Mouse (Mus musculus) left cerebral cortex, postnatal 36 days (tissue): ENCODE data around the gene Syne2. TPM values are rescaled to one million over a fixed set of nuclear protein-coding genes. Genes with fewer than 3 reads are reported as not detected.

ENCODE experiments used
- DNase-seq, 2 experiments: peaks; one replicate each; pipeline ENCODE4 v3.0.0; 2021 to 2022; ENCODE audit warnings: low spot score in 2 of 2, mixed read lengths in 1 of 2
- intact Hi-C: fragments of 180-260 bp; cut with DNase I; formaldehyde crosslinking; loops from one replicate; pipeline ENCODE4 v1.15.1; 2025
- total RNA-seq, 2 experiments: library from RNA; stranded (reverse); gene quantifications; 2 replicates each; pipeline ENCODE4 v1.2.3; 2021

The Syne2 gene
- total RNA-seq, 2 experiments from 2014 or later = 21.3 to 23.5 TPM

DNA sequence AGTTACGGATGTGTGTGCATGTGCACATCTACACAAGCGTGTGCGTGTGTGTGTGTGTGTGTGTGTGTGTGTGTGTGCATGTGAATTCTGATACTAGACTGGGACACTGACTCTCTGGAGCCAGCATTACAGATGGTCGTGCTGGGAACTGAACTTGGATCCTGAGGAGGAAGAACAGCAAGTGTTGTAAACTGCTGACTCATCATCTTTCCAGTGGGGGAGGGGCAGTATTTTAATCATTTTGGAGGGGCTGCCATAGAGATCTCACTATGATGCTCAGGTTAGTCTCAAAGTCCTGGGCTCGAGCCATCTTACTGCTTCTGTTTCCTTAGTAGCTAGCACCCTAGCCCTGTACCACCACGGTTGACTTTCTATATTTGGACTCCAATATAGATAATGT, 5.5 kb downstream of the Syne2 start:
- DNase-seq = no peak
- intact Hi-C loops = no loop called here

DNA sequence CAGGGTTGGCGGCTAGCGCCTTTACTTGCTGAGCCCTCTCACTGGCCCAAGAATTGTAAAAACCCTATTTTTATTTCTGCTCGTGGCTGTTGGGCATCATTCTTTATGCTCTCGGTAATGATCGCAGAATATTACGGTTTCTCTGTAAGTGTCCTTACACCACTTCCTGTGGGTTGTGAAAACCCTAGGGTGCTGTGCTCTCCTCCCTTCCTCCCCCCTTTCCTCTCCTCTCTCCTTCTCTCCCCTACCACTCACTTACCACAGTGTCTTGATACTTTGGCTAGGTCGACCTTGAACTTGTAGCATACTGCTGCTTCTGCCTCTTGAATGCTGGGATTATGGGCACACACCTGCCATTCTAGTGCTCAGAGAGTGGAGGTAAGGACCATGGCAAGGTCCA, 7.5 kb downstream of the Syne2 start:
- intact Hi-C loops = no loop called here
- no peak for DNase-seq

GRCm38 (mm10) chr12:75826699-75827353, 8.9 kb downstream of the Syne2 start:
- no peak for DNase-seq
- intact Hi-C loops = no loop called here

DNA sequence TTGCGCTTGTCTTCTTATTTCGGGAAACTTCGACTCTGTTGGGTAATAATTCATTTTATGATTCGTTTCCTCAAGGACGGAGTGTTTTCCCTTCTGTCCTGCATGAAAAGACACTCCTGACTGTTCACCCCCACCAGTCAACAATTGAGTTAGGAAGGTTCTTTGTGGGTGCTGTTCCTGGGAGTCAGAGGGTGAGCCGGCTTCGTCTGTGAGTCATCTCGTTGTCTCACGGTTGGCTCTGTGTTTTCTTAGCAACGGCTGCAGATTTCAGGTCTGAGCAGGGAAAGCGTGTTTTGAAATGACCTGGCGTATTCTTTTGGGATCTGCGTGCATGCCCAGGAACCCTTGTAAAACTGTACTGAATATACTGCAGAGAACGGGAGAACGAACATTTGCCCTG, 9.8 kb downstream of the Syne2 start:
- no peak for DNase-seq
- intact Hi-C loops = no loop called here

GRCm38 (mm10) chr12:75829616-75830015, 11.7 kb downstream of the Syne2 start:
- intact Hi-C loops = no loop called here
- DNase-seq = no peak

DNA sequence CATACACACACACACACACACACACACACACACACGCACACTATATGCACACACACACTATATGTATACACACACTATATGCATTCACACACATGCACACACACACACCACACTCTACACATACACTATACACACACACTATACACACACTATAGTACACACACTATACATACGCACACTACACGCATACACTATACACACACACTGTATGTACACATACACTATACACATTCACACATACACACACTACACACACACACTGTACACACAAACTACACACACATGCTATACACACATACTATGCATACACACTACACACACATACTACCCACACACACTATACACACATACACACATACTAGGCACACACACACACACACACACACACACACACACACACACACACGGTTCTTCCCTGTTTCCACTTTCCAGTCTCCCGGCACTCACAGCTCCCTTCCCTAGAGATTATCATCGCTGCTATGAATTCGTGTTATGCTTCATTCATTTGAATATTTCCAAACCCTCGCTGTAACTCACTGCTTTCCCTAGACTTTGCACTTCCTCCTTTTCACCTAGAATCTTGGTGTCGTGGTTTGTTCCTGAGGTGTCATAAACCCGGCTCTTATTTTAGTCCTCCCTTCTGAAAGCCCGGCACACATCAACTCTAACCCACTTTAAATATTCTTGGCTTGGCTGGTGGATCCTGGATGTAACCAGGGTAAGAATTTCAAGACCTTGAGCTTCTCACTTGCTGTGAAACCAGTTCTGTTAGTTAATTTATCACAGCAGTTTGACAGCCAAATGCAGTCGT, 15.4 kb downstream of the Syne2 start:
- intact Hi-C loops = no loop called here
- DNase-seq = no peak

GRCm38 (mm10) chr12:75833960-75834729, 16.2 kb downstream of the Syne2 start:
- intact Hi-C loops = no loop called here
- no peak for DNase-seq

DNA sequence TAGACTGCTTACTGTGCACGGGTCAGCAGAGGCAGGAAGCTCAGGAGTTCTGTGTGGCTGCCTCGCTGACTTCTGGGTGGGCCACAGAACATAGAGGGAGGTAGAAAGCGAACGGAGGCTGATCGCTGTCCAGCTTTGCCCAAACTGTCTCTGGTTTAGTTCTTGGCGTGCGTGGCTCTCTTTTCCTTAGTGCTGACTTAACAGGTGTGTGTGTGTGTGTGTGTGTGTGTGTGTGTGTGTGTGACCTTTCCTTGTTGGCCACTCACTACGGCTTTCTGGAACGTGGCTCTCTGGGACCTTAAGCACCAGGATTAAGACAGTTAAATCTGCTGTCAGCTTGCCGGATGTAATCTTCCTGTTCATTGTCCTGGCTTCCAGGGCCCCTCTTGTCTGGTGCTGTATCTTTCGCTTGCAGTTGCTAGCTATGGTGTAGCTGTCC, 18.6 kb downstream of the Syne2 start:
- no peak for DNase-seq
- intact Hi-C loops = no loop called here

- intact Hi-C loops = no loop called here
- DNase-seq = no peak
Measured at GRCm38 (mm10) chr12:75837462-75837861, 19.5 kb downstream of the Syne2 start.

GRCm38 (mm10) chr12:75839083-75839736, 21.3 kb downstream of the Syne2 start:
- intact Hi-C loops = no loop called here
- DNase-seq = no peak

DNA sequence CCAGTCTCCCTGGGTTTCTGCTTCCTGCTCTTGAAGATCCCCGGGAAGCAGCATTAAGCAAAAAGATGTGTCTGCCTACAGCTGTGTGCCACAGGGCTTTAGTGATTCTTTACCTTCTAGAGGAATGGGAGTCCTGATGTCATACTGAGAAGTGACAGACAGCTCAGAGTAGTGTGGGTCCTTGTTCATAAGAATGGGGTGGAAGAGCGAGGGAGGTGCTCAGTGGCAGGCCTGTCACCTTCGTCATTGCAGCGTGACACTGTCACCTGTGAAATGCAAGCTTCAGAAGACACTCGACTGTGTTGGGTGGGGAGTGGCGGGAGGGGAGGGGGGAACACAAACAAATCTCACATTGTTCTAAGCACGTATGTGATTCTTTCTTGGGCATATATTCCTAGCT, 23.2 kb downstream of the Syne2 start:
- no peak for DNase-seq
- intact Hi-C loops = no loop called here

GRCm38 (mm10) chr12:75844311-75844710, 26.4 kb downstream of the Syne2 start:
- no peak for DNase-seq
- intact Hi-C loops = no loop called here

- DNase-seq = no peak
- intact Hi-C loops = no loop called here
Measured at GRCm38 (mm10) chr12:75845070-75845469, 27.1 kb downstream of the Syne2 start.

DNA sequence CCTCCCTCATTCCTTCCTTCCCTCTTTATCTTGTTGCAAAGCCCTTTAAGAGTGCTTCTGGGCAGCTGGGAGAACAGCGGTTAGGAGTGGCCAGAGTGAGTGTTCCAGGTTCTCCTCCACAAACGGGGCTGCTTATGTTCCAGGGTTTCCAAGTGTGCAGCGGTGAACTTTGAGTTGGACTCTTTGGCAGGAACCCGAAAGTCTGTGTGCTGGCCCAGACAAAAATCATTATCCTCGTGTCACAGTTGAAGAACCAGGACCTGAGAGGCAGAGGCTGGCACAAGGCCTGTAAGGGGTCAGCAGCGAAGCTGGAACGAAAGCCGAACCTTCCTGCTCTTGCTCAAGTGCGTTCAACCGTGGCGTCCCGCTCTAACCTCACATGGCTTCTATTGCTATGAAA, 28.6 kb downstream of the Syne2 start:
- no peak for DNase-seq
- intact Hi-C loops = no loop called here

- no peak for DNase-seq
- intact Hi-C loops = no loop called here
Measured at GRCm38 (mm10) chr12:75850205-75850604, 32.3 kb downstream of the Syne2 start.

DNA sequence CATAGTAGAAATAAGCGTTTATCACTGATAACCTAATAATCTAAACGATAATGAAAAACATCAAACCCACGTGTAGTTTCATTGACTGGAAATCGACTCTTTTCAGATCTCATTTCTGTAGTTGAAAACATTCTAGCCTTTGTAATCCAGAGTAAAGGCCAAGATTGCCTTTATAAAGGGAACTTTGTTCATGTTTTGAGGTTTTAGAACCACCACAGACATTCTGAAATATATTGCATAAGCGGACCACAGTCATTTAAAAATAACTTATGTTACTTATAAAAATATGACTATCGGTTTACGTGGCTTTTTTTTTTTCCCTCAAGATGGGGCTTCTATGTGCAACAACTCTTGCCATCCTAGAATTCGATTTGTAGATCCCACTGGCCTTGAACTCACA, 33.5 kb downstream of the Syne2 start:
- intact Hi-C loops = no loop called here
- no peak for DNase-seq

- DNase-seq = no peak
- intact Hi-C loops = no loop called here
Measured at GRCm38 (mm10) chr12:75852384-75852783, 34.5 kb downstream of the Syne2 start.

DNA sequence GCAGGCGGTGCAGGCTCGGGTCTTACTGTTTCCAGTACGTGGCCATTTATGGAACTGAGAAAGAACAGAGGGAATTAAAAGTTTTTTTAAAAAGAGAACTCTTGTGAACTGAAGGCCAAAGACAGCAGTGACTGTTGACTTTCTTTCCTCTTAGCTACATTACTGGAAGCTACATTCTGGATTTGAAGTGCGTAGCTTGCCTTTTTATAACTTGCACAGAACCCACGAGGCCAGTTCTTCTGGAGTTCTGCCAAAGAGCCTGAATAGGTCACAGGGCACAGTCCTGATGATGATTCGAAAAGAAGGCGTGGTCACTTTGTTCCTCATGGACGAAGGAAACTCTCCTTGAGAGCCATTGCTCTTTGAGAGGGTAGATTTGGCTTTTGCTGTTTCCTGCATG, 35.6 kb downstream of the Syne2 start:
- no peak for DNase-seq
- intact Hi-C loops = no loop called here

DNA sequence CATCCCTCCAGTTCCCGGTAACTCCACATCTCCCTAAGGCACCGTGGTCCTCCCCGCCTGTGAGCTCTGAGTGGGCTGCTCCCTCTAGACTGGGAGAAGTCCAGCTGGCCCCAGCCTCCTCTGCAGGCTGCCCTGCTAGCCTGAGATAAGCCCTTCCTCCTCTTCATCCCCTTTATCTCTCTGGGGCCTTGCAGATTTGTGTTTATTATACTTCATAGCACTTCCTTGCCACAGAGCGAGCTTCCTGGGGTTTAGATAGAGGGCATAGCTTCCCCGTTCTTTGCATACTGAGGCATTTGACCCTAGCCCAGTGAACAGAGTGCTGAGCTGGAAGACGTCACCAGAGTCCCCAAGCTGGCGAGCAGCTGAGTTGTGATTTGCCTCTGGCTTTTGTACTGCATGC, 37.1 kb downstream of the Syne2 start:
- DNase-seq = no peak
- intact Hi-C loops = no loop called here

DNA sequence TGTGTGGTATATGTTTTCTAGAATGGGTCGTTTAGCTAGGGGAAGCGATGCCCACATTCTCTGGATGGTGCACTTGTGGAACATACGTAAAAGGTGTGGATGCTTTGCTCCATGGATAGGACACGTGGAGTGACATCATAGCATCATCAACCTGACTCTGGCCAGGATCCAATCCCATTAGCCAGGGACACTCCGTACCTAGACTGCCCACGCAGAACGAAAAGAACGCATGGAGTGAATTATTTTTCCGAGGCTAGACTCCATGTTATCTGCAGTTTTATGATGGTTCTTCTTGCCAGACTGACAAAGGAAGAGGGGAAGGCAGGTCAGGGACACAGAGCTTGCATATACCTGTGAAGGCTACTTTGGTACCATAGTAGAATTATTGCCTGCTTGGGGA, 37.7 kb downstream of the Syne2 start:
- intact Hi-C loops = no loop called here

More for the DNA sequence above, 37.7 kb downstream of the Syne2 start:
- DNase-seq = no peak
